Mouse (Mus musculus) lung, adult 18-20 months (tissue): ENCODE results near the gene Ctu2.

Experiments
- DNase-seq, 2 experiments: peaks; one replicate each; pipeline ENCODE4 v3.0.0; 2022; ENCODE audit warnings: mixed read lengths in 2 of 2

Gene Ctu2

DNA sequence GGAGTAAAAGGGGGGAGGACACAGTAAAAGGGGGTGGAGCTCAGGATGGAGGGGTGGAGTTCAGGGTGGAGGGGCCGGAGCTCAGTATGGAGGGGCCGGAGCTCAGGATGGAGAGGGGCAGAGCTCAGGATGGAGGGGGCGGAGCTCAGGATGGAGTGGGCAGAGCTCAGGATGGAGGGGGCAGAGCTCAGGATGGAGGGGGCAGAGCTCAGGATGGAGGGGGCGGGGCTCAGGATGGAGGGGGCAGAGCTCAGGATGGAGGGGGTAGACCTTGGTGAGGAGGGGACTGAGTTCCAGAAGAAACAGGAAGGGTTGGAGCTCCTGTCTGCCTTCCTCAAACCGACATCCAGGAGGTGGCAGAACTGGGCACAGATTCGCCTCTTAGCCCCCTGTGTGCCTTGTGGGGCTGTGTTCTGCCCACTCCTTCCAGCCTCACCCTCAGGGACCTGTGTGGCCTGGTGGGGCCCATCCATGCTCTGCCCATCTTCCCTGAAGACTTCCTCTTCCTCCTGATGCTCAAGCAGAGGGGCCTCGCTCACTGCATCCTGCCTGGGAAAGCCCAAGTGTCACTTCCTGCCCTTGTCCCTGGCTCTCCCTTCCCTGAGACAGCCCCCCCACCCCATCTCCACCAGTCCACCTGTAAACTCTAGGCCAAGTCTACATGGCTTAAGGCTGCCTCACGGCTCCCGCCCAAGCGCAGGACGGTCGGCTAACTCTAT is 21.2 kb downstream of the Ctu2 start:
- peak in 1 of 2 experiments; percentile 31 for DNase-seq

DNA sequence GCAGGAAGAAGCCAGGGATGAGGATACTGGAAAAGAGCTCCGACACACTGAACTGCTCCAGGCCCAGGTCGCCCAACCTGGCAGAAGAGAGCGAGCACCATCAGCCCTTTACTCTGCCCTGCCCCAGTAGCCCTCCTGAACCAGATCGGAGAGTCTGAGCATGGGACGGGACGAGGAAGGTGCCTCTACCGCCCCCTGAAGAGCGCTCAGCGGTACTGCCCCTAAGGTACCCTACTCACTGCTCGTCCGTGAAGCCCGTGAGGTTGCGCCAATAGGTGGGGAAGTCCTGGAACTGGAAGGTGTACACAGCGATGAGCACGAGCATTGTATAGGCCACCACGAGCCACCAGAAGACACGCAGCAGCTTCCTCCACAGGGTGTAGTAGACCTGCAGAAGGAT is 22.0 kb downstream of the Ctu2 start:
- no peak for DNase-seq

DNA sequence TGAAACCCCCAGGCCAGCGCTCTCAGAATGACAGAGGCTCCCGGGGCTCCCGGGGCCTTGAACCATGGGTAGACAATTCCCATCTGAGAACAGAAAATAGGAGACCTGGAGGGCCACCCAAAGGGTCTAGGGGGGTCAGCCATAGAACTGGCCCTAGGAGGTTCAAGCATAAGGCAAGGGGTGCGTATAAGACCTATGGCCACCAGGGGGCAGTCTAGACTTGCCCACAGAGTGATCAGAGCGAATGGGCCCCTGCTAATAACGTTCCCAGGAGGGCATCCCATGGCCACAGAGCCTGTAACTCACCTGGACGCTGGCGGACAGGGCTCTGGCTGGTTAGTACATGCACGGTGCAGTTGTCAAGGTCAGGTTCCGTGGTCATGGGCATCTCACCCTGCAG is 24.9 kb downstream of the Ctu2 start:
- DNase-seq, result peak; percentile 77 to 79

DNA sequence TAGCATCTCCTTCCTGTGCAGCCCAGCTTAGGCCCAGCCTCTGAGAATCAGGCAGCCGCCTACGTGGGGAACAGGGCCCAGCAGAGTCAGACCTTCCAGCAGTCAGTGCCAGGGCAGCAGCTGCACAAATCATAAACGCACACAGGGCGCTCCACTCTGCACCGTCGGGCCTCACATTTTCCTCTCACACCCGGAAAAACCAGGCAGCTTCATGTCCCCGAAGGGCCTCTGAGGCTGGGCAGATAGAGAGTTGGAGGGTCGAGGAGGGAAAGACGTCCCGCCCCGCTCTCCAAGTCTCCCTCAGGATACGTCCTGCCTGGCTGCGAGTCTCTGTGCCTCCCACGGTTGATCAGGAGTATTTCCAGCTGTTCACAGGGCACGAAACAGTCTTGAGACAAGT is 35.6 kb downstream of the Ctu2 start:
- DNase-seq, result no peak

DNA sequence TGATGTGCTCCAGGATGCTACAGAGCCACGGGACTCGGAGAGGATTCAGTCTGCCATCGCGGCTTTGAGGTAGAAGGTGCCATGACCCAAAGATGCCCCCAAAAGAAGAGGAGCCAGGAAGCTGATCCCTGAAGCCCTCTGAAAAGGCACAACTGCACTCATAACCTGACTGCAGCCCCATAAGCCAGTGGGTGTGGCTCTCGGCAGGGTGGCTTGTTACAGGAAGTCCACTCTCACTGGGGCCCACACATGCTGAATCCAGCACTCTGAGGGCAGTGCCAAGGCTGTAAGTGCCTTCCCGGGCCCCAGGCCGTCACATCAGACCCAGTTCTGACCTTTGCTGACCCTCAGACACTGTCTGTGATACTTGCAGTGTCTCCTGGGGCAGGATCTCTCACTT is 36.4 kb downstream of the Ctu2 start:
- DNase-seq, result no peak

DNA sequence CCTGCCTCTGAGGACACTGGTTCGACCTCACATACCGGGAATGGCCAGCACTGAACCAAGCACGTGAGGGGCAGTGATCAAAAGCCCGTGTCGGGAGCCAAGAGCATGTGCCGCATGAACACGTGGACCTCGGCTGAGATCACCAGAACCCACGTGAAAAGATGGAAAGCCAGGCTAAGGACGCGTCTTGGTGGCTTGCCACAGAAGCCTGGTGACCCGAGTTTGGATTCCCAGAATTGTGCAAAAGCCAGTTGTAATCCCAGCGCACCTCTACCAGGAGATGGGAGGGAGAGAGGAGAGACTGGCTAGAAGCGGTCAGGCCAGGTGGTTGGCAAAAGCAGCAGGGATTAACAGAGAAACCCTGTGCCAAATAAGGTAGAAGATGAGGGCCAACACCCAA is 39.8 kb downstream of the Ctu2 start:
- DNase-seq, result no peak

DNA sequence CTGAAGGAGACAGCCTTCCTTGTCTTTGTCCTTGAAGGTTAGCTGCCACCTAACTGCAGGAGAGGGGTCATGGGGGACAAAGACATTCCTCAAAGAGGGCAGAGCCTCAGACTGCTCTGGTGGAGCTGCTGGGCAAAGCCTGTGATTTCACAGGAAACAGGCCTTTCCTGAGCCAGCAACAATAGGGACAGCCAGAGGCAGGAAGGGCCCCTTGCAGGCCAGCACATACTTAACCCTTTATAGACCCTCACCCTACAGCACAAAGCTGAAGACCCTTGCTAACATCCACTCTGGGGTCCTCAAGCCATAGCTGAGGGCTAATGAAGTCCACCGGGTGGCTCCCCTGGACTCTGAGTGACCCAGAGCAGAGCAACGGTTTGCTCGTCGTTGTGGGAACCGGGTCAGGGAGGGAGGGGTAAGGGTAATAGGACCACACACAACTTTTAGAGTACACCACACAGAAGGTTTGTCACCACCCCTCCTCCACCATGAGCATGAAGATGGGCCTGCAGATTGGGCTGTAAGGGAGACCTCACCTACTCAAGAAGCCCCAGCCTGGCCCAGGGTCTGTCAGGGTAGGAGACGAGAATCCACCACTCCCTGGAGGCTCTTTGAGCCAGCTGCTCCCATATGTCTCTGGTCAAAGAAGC is 41.7 kb downstream of the Ctu2 start:
- peak; percentile 59 to 73 for DNase-seq

DNA sequence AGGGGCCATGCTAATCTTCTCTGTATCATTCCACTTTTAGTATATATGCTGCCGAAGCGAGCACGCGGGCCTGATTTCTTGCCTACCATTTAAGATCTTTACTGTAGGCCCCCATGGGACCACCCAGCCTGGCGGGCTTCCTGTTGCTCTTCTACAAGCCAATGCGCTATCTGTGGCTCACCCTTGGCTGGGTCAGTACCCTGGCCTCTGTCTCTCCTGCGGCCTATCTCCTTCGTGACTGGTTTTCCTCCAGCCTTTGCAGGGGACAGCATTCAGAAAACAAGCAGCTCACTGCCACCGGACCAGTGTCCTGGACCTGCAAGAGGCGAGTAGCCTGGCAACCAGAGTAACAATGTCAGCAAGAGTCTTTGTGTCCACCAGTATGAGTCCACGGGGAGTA is 44.7 kb downstream of the Ctu2 start:
- DNase-seq, result no peak

DNA sequence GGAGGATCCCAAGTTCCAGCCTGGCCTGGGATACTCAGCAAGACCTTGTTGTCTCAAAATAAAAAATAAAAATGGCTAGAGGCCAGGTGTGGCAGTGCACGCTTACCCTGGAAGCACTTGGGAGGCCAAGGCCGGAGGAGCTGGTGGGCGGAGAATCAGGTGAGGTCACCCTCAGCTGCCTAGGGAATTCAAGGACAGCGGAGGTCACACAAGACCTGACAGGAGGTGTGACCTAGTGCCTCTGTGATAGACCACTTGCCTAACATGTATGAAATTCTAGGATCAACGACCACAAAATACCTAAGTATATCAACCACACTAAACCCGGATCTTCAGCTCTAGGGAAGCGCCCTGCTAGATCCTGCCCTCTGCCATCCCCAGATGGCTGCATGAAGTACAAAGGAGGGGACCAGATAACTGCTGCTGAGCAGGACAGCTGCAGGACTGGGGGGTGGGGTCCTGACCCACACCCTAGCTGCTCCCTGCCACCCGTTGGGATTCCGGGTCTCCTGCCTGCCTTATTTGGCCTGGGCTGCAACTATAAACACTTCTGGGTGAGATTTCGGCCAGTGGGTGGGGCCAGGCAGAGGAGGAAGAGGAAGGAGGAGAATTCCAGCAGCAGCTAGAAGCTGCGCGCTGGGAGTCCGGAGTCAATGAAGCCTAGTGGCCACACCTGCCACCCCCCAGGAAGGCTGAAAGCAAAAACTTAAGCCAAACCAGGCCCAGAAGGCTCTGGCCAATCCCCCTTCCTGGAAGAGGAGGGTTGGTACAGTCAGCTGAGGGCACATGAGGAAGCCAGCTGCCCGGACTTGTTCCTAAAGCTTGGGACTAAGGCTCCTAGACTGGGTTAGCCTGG is 47.1 kb downstream of the Ctu2 start:
- DNase-seq, result peak; percentile 90 to 92

DNA sequence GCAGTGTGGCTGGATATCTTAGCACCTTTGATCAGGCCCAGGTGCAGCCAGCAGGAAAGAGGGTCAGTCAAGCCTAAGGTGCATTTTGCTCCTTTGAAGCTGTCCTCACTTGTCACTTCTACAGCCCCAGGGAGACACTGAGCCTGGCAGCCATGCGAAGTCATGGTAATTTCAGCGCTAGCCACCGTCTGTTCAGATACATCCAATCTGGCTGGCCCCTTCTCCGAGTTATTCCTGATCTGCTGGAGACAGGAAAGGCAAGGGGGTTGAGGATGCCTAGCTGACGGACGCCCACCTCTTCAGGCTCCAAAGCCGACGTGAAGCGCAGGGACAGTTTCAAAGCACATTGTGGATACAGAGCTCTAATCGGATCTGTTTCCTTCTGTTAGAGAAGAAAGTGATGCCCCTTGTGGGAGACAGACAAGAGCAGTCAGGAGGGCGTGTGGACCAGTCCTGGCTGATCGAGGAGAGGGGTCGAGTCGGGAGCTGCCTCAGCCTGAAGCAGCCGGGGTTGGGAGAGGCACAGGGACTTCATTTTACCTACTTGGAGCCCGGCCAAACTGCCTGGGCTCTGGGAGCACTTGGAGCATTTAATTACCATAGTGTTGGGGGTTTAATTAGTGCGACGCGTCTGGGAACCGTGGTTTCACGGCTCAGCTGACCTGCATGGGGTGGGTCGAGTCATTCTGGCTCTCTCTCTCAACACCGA is 47.9 kb downstream of the Ctu2 start:
- no peak for DNase-seq

DNA sequence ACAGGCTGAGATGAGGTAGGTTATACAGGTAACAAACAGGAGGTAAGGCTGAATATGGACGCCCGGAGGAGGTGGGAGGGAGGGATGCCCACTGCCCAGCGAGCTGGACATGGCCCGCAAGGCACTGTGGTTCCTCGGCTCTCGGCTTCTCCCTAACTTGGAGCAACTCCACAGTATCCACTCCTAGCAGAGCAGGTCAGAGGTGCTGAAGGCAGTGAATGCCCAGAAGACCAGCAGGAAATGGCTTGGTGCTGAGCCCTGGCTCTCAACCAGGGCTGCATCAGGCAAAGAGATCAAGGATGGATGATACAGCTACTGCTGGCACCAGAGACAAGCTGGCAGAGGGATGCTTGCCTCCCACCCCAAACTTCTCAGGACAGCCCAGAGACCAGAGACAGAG is 48.6 kb downstream of the Ctu2 start:
- no peak for DNase-seq

DNA sequence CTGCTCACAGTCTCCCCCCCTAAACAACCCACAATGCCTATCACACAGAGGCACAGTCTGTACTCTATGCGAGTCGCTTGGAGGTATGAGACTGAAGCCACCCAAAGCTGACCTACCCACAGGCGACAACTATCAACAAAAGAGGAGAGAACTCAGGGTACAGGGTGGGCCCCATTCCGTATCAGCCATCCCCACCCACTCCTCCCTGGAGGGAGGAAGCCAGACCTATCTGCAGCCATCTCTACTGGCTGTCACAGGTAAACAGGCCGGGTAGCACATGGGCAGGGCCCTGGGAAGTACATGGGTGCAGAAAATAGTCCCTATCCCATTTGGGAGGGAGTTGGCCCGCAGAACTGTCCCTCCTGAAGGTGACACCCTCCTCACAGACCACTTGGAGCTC is 49.1 kb downstream of the Ctu2 start:
- peak in 1 of 2 experiments; percentile 61 for DNase-seq

DNA sequence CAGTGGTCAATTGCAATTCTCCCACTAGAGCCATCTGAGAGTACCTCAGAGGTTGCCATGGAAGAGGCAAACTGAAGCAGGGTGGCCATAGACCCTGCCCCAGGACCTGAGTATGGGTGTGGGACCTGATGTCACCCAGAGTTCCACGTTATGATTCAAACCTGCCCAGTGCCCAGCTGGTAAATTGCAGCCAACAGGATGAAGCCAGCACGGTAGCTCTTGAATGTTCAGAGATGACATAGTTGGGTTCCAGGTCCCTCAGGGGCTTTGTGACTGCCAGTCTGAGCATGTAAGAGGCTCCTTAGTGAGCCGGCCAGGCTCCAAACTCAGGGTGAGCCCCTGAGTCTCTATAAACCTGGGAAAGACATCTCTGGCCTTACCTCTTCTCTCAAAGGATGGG is 50.1 kb downstream of the Ctu2 start:
- DNase-seq, result no peak

DNA sequence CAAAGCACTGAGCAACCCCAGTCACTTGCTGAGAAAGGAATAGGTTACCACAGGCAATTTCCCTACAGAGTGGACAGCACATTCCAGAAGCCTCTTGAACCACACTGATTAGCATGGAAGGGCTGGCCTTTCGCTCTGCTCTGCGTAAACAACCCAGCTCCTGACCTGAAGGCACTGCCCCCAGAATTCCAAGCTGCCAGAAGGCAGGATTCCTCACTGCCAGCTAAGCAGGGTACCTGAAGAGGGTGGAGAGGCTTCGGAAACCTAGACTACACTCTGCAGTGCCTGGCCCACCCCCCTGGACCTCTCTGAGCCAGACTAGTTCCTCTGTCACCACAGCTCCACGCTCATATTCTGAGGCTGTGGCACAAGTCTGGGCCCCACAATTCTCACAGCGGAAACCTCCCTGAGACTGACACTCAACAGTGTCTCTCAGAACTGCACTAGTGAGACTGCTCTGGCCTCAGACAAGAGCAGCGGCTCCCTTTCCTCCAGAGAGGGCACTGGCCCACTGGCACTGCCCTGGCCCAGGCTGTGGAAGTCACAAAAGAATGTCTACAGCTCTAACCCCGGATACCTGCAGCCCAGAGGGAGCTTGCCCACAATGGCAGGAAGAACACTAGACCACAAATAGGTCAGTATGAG is 50.7 kb downstream of the Ctu2 start:
- DNase-seq, result peak; percentile 77 to 80

DNA sequence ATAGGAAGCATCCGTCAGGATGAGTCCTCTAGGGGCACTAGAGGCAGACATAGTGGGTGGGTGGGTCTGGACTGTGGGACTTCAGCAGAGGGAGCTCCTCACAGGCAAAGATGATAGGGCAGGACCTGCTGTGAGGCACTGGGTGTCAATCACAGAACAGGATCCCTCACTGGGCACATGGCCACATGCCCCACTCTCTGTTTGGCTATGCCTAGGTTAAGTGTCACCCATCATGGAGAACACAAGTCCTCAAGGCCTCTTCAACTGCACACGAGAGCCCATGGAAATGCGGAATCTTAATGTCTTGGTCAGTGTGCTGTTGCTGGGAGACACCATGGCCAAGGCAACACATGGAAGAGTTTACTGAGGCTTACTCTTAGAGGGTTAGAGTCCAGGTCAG is 52.0 kb downstream of the Ctu2 start:
- DNase-seq, result peak; percentile 56 to 70

DNA sequence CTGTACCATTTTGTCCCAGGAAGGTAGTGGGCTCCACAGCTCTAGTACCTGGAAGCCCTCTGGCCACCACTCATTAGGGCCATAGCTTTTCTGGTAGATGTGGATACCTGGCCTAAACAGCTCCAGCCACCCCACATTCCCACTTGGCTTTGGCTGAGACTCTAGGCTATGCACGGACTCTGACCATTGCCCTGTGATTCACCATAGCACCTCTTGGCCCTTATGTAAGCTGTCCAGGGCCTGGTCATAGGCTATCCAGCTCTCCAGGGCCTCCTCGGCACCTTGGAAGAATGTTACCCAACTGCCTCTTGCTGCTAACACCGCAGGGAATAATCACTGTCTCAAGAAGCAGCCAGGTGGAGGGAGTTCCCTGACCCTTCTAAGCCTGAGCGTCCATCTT is 53.2 kb downstream of the Ctu2 start:
- DNase-seq, result no peak

DNA sequence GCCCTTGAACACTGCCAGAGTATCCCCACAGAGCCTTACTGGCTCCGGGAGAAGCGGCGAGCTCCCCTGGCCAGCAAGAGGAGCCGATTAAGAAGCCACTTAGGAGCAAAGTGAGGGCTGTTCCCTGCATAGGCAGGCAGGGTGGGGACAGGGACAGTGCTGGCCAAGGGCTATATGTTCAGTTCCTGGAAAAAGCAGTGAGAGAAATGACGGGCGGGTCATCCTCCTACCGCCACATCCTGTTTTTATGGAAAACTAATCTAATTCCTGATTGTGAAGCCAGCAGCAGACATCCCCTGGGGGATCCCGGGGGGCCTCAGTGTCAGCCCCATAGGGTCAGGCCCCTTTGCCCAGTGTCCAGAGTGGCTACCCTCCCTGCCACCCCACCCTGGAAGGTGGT is 55.4 kb downstream of the Ctu2 start:
- no peak for DNase-seq
